Mouse (Mus musculus): ENCODE measurements around the gene Fbxw10. TPM values are rescaled to one million over a fixed set of nuclear protein-coding genes. Genes with fewer than 3 reads are reported as not detected.

Gene Fbxw10
- total RNA-seq, 2 experiments from 2014 or later, result 0.53 to 0.64 TPM

GRCm38 (mm10) chr11:62827911-62828310 lies 19.0 kb upstream of the Fbxw10 start:
- intact Hi-C loops (cut with DNase I), result no loop called here

GRCm38 (mm10) chr11:62830387-62830786 lies 16.5 kb upstream of the Fbxw10 start:
- intact Hi-C loops (cut with DNase I), result no loop called here
- DNase-seq (ENCODE audit: low spot score in 2 of 2), result no peak

More at GRCm38 (mm10) chr11:62827911-62828310, 19.0 kb upstream of the Fbxw10 start:
- no peak for DNase-seq (ENCODE audit: low spot score in 2 of 2)

GRCm38 (mm10) chr11:62831906-62832305 lies 15.0 kb upstream of the Fbxw10 start:
- DNase-seq (ENCODE audit: low spot score in 2 of 2), result no peak
- intact Hi-C loops (cut with DNase I), result no loop called here

GRCm38 (mm10) chr11:62844562-62844961 lies 2.3 kb upstream of the Fbxw10 start:
- intact Hi-C loops (cut with DNase I), result no loop called here
- no peak for DNase-seq (ENCODE audit: low spot score in 2 of 2)

GRCm38 (mm10) chr11:62845730-62846129 lies 1.1 kb upstream of the Fbxw10 start:
- intact Hi-C loops (cut with DNase I), result no loop called here
- no peak for DNase-seq (ENCODE audit: low spot score in 2 of 2)

- DNase-seq (ENCODE audit: low spot score in 2 of 2), result peak in 1 of 2 experiments; percentile 10
- intact Hi-C loops (cut with DNase I), result no loop called here
Measured at GRCm38 (mm10) chr11:62847655-62848191, 854 bp downstream of the Fbxw10 start.

- intact Hi-C loops (cut with DNase I), result no loop called here
- DNase-seq (ENCODE audit: low spot score in 2 of 2), result no peak
Measured at GRCm38 (mm10) chr11:62848301-62848700, 1.4 kb downstream of the Fbxw10 start.

- intact Hi-C loops (cut with DNase I), result loop anchor here (1.0 kb wide), 1 partner anchor 93 kb away; no protein-coding TSS in a partner anchor
- peak in 1 of 2 experiments; percentile 22 for DNase-seq (ENCODE audit: low spot score in 2 of 2)
Measured at GRCm38 (mm10) chr11:62851199-62851598, 4.3 kb downstream of the Fbxw10 start.

- intact Hi-C loops (cut with DNase I), result no loop called here
- no peak for DNase-seq (ENCODE audit: low spot score in 2 of 2)
Measured at GRCm38 (mm10) chr11:62853334-62853733, 6.5 kb downstream of the Fbxw10 start.

GRCm38 (mm10) chr11:62865562-62865961 lies 18.7 kb downstream of the Fbxw10 start:
- intact Hi-C loops (cut with DNase I), result no loop called here
- DNase-seq (ENCODE audit: low spot score in 2 of 2), result no peak

GRCm38 (mm10) chr11:62866685-62867084 lies 19.8 kb downstream of the Fbxw10 start:
- no peak for DNase-seq (ENCODE audit: low spot score in 2 of 2)
- intact Hi-C loops (cut with DNase I), result no loop called here

- intact Hi-C loops (cut with DNase I), result no loop called here
- DNase-seq (ENCODE audit: low spot score in 2 of 2), result peak in 1 of 2 experiments; percentile 23
Measured at GRCm38 (mm10) chr11:62869201-62869600, 22.3 kb downstream of the Fbxw10 start.

- intact Hi-C loops (cut with DNase I), result no loop called here
- no peak for DNase-seq (ENCODE audit: low spot score in 2 of 2)
Measured at GRCm38 (mm10) chr11:62869715-62870371, 23.0 kb downstream of the Fbxw10 start.

- no peak for DNase-seq (ENCODE audit: low spot score in 2 of 2)
- intact Hi-C loops (cut with DNase I), result no loop called here
Measured at GRCm38 (mm10) chr11:62873479-62873878, 26.6 kb downstream of the Fbxw10 start.

- intact Hi-C loops (cut with DNase I), result no loop called here
- DNase-seq (ENCODE audit: low spot score in 2 of 2), result no peak
Measured at GRCm38 (mm10) chr11:62875696-62876095, 28.8 kb downstream of the Fbxw10 start.

GRCm38 (mm10) chr11:62876445-62876844 lies 29.6 kb downstream of the Fbxw10 start:
- DNase-seq (ENCODE audit: low spot score in 2 of 2), result no peak
- intact Hi-C loops (cut with DNase I), result no loop called here

- intact Hi-C loops (cut with DNase I), result no loop called here
- DNase-seq (ENCODE audit: low spot score in 2 of 2), result no peak
Measured at GRCm38 (mm10) chr11:62877391-62877790, 30.5 kb downstream of the Fbxw10 start.

- intact Hi-C loops (cut with DNase I), result no loop called here
- no peak for DNase-seq (ENCODE audit: low spot score in 2 of 2)
Measured at GRCm38 (mm10) chr11:62878728-62879127, 31.9 kb downstream of the Fbxw10 start.

GRCm38 (mm10) chr11:62879220-62880048 lies 32.6 kb downstream of the Fbxw10 start, which contains the start of gene Tvp23b:
Gene Tvp23b (plus strand): TSS chr11:62879455.
- intact Hi-C loops (cut with DNase I), result no loop called here

GRCm38 (mm10) chr11:62883407-62883806 lies 36.5 kb downstream of the Fbxw10 start:
- intact Hi-C loops (cut with DNase I), result no loop called here
- DNase-seq (ENCODE audit: low spot score in 2 of 2), result no peak

More at GRCm38 (mm10) chr11:62879220-62880048, 32.6 kb downstream of the Fbxw10 start, which contains the start of gene Tvp23b:
- DNase-seq (ENCODE audit: low spot score in 2 of 2), result peak; percentile 98 to 99

All from left cerebral cortex, postnatal 14 days (tissue).